Mouse (Mus musculus) myocyte (in vitro differentiated cells): ENCODE results near the gene Anxa11. TPM values are rescaled to one million over a fixed set of nuclear protein-coding genes. Genes with fewer than 3 reads are reported as not detected.
"Not testable (repeated sequence)": the region's sequence is repeated elsewhere in the genome, so short reads cannot be mapped to it uniquely, and the experiment has no call there.

Source experiments
- H3K27me3 ChIP-seq: one replicate; pipeline ENCODE4 v1.6.1; 2011; ENCODE audit not compliant: control insufficient read depth, insufficient read depth, insufficient read length
- H3K36me3 ChIP-seq: one replicate; pipeline ENCODE4 v1.6.1; 2011; ENCODE audit not compliant: control insufficient read depth, insufficient read depth
- H3K4me2 ChIP-seq: one replicate; pipeline ENCODE4 v1.6.1; 2011; ENCODE audit warnings: low read depth, control low read depth
- H3K4me3 ChIP-seq: one replicate; pipeline ENCODE4 v1.5.1; 2011; ENCODE audit warnings: mild to moderate bottlenecking, control low read depth, moderate library complexity
- H3K79me2 ChIP-seq: one replicate; pipeline ENCODE4 v1.6.1; 2011; ENCODE audit not compliant: control insufficient read depth, insufficient read depth
- H3ac ChIP-seq: one replicate; pipeline ENCODE4 v1.6.1; 2011; ENCODE audit not compliant: control insufficient read depth, insufficient read length
- CEBPB ChIP-seq: IDR thresholded peaks from 2 replicates; pipeline ENCODE4 v1.6.1; 2011; ENCODE audit warnings: mild to moderate bottlenecking, moderate library complexity; ENCODE audit not compliant: poor library complexity, insufficient read depth, severe bottlenecking
- E2F4 ChIP-seq: IDR thresholded peaks from one replicate; pipeline ENCODE4 v1.6.1; 2011; ENCODE audit warnings: mild to moderate bottlenecking, control low read depth, moderate library complexity; ENCODE audit not compliant: insufficient read depth
- MAX ChIP-seq: IDR thresholded peaks from one replicate; pipeline ENCODE4 v1.6.1; 2011; ENCODE audit warnings: low read depth, mild to moderate bottlenecking, control low read depth
- MYOD1 ChIP-seq, 3 experiments: IDR thresholded peaks; one replicate each; pipeline ENCODE4 v1.6.1; 2011; ENCODE audit warnings: control low read depth in 2 of 3, low read depth in 2 of 3, mild to moderate bottlenecking in 2 of 3, moderate library complexity in 1 of 3; ENCODE audit not compliant: insufficient read length in 2 of 3, control insufficient read depth in 1 of 3
- MYOG ChIP-seq, 3 experiments: IDR thresholded peaks; one replicate each; pipeline ENCODE4 v1.6.1; 2011; ENCODE audit warnings: control low read depth in 2 of 3, low read depth in 2 of 3, mild to moderate bottlenecking in 2 of 3; ENCODE audit not compliant: insufficient read length in 2 of 3, control insufficient read depth in 1 of 3, insufficient read depth in 1 of 3
- POLR2A ChIP-seq: IDR thresholded peaks from one replicate; pipeline ENCODE4 v1.6.1; 2011; ENCODE audit warnings: low read depth, mild to moderate bottlenecking, control low read depth, moderate library complexity; ENCODE audit not compliant: insufficient read length
- POLR2AphosphoS2 ChIP-seq: IDR thresholded peaks from one replicate; pipeline ENCODE4 v1.6.1; 2011; ENCODE audit warnings: low read depth, control low read depth; ENCODE audit not compliant: insufficient read length
- REST ChIP-seq: IDR thresholded peaks from one replicate; pipeline ENCODE4 v1.6.1; 2011; ENCODE audit warnings: mild to moderate bottlenecking, control low read depth, moderate library complexity; ENCODE audit not compliant: insufficient read depth, insufficient read length
- SRF ChIP-seq: IDR thresholded peaks from one replicate; pipeline ENCODE4 v1.6.1; 2011; ENCODE audit warnings: low read depth; ENCODE audit not compliant: control insufficient read depth, insufficient read length
- TCF12 ChIP-seq: IDR thresholded peaks from one replicate; pipeline ENCODE4 v1.6.1; 2011; ENCODE audit warnings: mild to moderate bottlenecking, control low read depth; ENCODE audit not compliant: poor library complexity, insufficient read depth, severe bottlenecking
- TCF3 ChIP-seq: IDR thresholded peaks from one replicate; pipeline ENCODE4 v1.6.1; 2011; ENCODE audit warnings: low read depth, control low read depth; ENCODE audit not compliant: insufficient read length
- USF1 ChIP-seq: IDR thresholded peaks from one replicate; pipeline ENCODE4 v1.6.1; 2011; ENCODE audit warnings: low read depth, mild to moderate bottlenecking, control low read depth, moderate library complexity
- polyA plus RNA-seq: library from polyadenylated mRNA; unstranded; fragments of >200 nt; fragmentation: generic; extraction: Trizol; gene quantifications from one replicate; pipeline ENCODE4 v1.2.1, GENCODE M21; 2012; ENCODE audit warnings: missing spikeins

Anxa11 gene
- polyA plus RNA-seq, 1 experiment = 140 TPM

GRCm38 (mm10) chr14:25872461-25873415, 30.8 kb downstream of the Anxa11 start:
- Histone ChIP-seq H3K27me3 (no peaks in the 10 kb centered on the region), H3K36me3 (peaks cover 14% of the 10 kb centered on the region), H3K79me2 (peaks cover under 1% of the 10 kb centered on the region), H3ac (no peak overlapping the region), H3K4me2 (no peak overlapping the region), H3K4me3 (no peak overlapping the region)
- TF ChIP-seq POLR2A (no peak), E2F4 (no peak), SRF (no peak), REST (no peak), USF1 (no peak), MYOD1 (IDR thresholded peaks at IDR 0.05; ENCODE audit: control insufficient read depth in 1 of 3, insufficient read length in 2 of 3, low read depth in 2 of 3) (no peak), MAX (no peak), MYOG (IDR thresholded peaks at IDR 0.05; ENCODE audit: control insufficient read depth in 1 of 3, insufficient read depth in 1 of 3, insufficient read length in 2 of 3, low read depth in 2 of 3) (no peak), TCF12 (no peak), POLR2AphosphoS2 (no peak), CEBPB (no peak), TCF3 (no peak)

GRCm38 (mm10) chr14:25876640-25877039, 34.7 kb downstream of the Anxa11 start:
- not testable (repeated sequence) for H3K4me2 ChIP-seq, H3K79me2 ChIP-seq, H3K4me3 ChIP-seq, H3K27me3 ChIP-seq, H3ac ChIP-seq
- H3K36me3 ChIP-seq = peaks cover 14% of the 10 kb centered on the region

DNA sequence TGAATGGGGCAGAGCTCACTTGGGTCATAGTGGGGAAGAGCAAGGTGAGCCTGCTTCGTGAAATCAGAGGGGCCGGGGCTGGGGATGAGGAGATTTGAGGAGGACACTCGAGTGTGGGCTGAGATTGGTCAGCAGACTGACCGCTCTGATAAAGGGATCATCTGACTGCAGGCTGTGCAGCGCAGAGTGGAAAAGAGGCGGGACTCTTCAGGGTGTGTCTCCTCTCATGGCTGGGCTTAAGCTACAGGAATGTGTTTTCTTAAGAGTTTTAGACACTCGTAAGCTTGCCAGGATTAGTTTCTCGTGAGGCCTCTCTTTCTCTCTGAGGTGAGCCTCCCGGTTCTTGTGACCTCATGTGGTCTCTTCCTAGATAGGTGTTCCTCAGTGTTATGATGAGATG, 39.8 kb downstream of the Anxa11 start:
- not testable (repeated sequence) for H3ac ChIP-seq

DNA sequence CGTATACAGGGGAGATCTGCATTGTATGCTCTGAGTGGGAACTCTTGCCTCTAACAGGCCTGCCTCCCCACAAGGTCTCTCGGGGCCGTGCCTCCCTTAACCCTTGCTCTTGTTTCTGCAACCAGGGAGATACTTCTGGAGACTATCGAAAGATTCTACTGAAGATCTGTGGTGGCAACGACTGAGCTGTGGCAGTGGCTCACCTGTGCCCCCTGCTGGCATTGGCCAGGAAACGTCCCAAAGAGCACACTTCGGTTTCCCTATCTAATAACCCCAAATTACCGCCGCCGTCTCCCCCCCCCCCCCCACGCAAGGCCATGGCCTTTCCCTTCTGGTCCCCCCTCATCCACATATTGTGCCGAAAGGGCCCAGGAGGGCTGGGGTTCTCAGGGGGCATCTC, 43.9 kb downstream of the Anxa11 start:
- not testable (repeated sequence) for H3K27me3 ChIP-seq, H3K79me2 ChIP-seq, H3K4me2 ChIP-seq, H3K4me3 ChIP-seq, H3ac ChIP-seq, H3K36me3 ChIP-seq

More for the DNA sequence above, 39.8 kb downstream of the Anxa11 start:
- H3K36me3 ChIP-seq, H3K4me2 ChIP-seq, H3K4me3 ChIP-seq, H3K79me2 ChIP-seq, H3K27me3 ChIP-seq: not testable (repeated sequence)

GRCm38 (mm10) chr14:25894566-25894965, 52.6 kb downstream of the Anxa11 start:
- not testable (repeated sequence) for H3K4me3 ChIP-seq, H3K79me2 ChIP-seq, H3K27me3 ChIP-seq, H3ac ChIP-seq, H3K4me2 ChIP-seq, H3K36me3 ChIP-seq

- not testable (repeated sequence) for H3K79me2 ChIP-seq, H3K4me2 ChIP-seq, H3K36me3 ChIP-seq, H3ac ChIP-seq, H3K27me3 ChIP-seq, H3K4me3 ChIP-seq
Observed at GRCm38 (mm10) chr14:25895686-25896085, 53.7 kb downstream of the Anxa11 start.

DNA sequence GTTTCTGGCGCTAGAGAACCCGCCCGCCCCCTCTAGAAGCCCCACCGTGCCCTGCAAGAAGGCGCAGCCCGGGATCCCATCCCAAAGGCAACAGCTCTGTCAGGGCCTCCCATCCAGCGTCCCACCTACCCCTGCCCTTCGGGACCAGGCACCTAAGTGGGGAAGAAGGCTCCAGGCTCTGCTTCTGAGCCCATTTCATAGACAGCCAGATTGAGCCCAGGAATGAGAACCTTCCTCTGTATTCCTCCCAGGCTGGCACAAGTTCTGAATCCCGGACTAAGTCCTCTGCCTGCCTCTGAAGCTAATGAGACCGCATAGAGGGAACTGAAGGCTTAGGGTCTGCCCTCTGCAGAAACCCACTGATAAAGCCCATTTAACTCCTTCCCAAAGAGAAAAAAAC, 61.0 kb downstream of the Anxa11 start, which contains the start of gene Plac9a:
TSS of gene Plac9a (minus strand) at position 101 of the 400 bp plus-strand sequence.
- H3ac ChIP-seq, H3K4me2 ChIP-seq, H3K36me3 ChIP-seq, H3K27me3 ChIP-seq, H3K4me3 ChIP-seq, H3K79me2 ChIP-seq: not testable (repeated sequence)

GRCm38 (mm10) chr14:25905243-25905642, 63.3 kb downstream of the Anxa11 start:
- H3K36me3 ChIP-seq, H3ac ChIP-seq, H3K79me2 ChIP-seq, H3K4me2 ChIP-seq, H3K27me3 ChIP-seq, H3K4me3 ChIP-seq: not testable (repeated sequence)

GRCm38 (mm10) chr14:25907272-25907671, 65.3 kb downstream of the Anxa11 start:
- H3ac ChIP-seq, H3K4me2 ChIP-seq, H3K36me3 ChIP-seq, H3K27me3 ChIP-seq, H3K79me2 ChIP-seq, H3K4me3 ChIP-seq: not testable (repeated sequence)

- not testable (repeated sequence) for H3ac ChIP-seq, H3K4me2 ChIP-seq, H3K4me3 ChIP-seq, H3K79me2 ChIP-seq, H3K27me3 ChIP-seq, H3K36me3 ChIP-seq
Observed at GRCm38 (mm10) chr14:25908976-25909375, 67.0 kb downstream of the Anxa11 start.
